Mouse (Mus musculus): ENCODE results near the gene Khdc4. TPM values are rescaled to one million over a fixed set of nuclear protein-coding genes. Genes with fewer than 3 reads are reported as not detected.
A peak's percentile ranks its signal among the peaks of the same experiment; 100 is the strongest.

Khdc4 gene
- polyA plus RNA-seq, 1 experiment from 2014 or later, result 18.8 TPM

DNA sequence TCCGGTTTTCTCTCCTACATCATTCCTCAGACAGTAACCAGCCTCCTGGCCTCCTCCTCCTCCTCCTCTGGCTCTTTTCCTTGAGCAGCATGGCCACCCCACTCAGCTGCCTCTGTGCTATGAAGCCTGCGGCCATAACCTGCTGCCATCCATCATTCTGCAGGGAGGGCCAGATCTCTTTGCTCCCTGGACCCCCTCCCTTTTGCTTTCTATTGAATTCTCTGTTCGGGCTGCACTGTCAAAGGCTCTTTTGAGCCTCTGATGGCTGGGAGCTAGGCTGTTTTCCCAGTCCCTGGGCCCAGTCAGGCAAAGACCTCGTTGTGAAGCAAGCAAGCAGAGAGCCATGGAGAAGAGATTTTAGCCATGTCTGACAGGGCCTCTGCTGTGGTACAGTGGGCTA, 70.7 kb downstream of the Khdc4 start:
- Histone ChIP-seq H3K9me3 (ENCODE audit: low read length) (no peaks in the 10 kb centered on the region), H3K27ac (ENCODE audit: low read depth) (no peak overlapping the region), H3K36me3 (replicated peaks; ENCODE audit: insufficient read depth, low read length) (no peaks in the 10 kb centered on the region), H3K27me3 (ENCODE audit: insufficient read depth, low read length) (no peaks in the 10 kb centered on the region), H3K4me2 (ENCODE audit: low read depth, low read length) (no peak overlapping the region), H3K9ac (replicated peaks) (no peak overlapping the region), H3K4me1 (ENCODE audit: insufficient read depth) (peaks cover 3% of the 10 kb centered on the region; the same call in 1 of the 2 replicates), H3K4me3 (ENCODE audit: low read depth, low read length) (no peak overlapping the region)
- DNase-seq, result no peak
- no peak for ATAC-seq
- 57% methylated on average over 4 of the region's 4 CpGs for WGBS (ENCODE audit: insufficient replicate concordance)
- TF ChIP-seq EP300 (IDR thresholded peaks at IDR 0.05; ENCODE audit: low read depth), result no peak
- no peak for TF ChIP-seq CTCF (IDR thresholded peaks at IDR 0.05; ENCODE audit: low read depth)

DNA sequence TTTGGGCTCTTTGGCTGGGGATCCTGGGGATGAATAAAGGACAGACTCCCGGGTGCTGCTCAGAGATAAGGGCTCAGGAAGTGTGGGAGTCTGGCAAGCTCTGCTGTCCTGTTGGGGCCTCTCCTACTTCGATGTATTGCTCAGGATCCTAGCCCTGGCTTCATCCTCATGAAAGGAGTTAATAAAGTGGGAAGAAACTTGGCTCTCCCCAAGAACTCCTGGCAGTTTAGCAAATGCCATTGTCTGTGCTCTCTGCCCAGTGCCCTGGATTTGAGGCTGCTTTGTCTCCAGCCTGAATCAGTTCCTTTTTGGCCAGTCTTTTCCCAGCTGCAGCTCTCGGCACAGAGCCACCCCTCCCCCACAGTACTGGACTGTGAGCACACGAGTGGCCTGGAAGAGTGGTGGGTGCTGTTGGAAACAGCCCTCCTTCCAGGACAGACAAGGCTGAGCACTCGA, 72.5 kb downstream of the Khdc4 start:
- H3K4me3 ChIP-seq (ENCODE audit: low read depth, low read length), result no peak overlapping the region
- 0 out of 2 replicates have a peak overlapping the region, but pooled peaks have one; percentile 6 for H3K9ac ChIP-seq (replicated peaks)
- H3K36me3 ChIP-seq (replicated peaks; ENCODE audit: insufficient read depth, low read length), result no peaks in the 10 kb centered on the region
- peak overlapping the region; percentile 25; the same call in 1 of the 2 replicates for H3K27ac ChIP-seq (ENCODE audit: low read depth)
- peaks cover 3% of the 10 kb centered on the region; the same call in 1 of the 2 replicates for H3K4me1 ChIP-seq (ENCODE audit: insufficient read depth)
- WGBS (ENCODE audit: insufficient replicate concordance), result 21% methylated on average over 5 of the region's 5 CpGs
- ATAC-seq, result peak; percentile 58
- TF ChIP-seq EP300 (IDR thresholded peaks at IDR 0.05; ENCODE audit: low read depth) (no peak), CTCF (IDR thresholded peaks at IDR 0.05; ENCODE audit: low read depth) (no peak)
- no peaks in the 10 kb centered on the region for H3K27me3 ChIP-seq (ENCODE audit: insufficient read depth, low read length)
- no peak for DNase-seq
- no peak overlapping the region for H3K4me2 ChIP-seq (ENCODE audit: low read depth, low read length)
- no peaks in the 10 kb centered on the region for H3K9me3 ChIP-seq (ENCODE audit: low read length)

DNA sequence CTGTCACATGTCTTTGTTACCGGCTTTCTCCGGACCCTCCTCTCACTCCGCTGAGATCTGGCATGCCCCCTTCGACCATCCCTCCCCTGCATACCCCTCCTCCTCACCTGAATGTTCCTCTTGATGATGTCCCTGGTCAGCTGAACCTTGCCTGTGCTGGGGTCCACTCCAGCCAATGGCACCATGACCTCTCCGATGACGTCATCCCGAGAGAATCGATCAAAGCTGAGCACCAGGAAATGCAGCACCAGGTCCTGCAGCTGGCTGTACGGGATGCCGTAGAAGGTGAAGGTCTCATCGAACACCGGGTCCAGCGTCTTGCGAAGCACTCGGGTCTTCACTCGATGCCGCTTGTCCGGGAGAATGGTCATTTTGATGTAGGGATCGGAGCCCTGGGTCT, 76.0 kb downstream of the Khdc4 start:
- H3K9ac ChIP-seq (replicated peaks), result no peak overlapping the region
- no peaks in the 10 kb centered on the region for H3K27me3 ChIP-seq (ENCODE audit: insufficient read depth, low read length)
- peak; percentile 21; the same call in 1 of the 2 replicates for ATAC-seq
- 0 out of 2 replicates have a peak, but pooled peaks cover 3% of the 10 kb centered on the region for H3K4me1 ChIP-seq (ENCODE audit: insufficient read depth)
- H3K36me3 ChIP-seq (replicated peaks; ENCODE audit: insufficient read depth, low read length), result no peaks in the 10 kb centered on the region
- peak; percentile 30 for DNase-seq
- H3K27ac ChIP-seq (ENCODE audit: low read depth), result no peak overlapping the region
- no peak overlapping the region for H3K4me3 ChIP-seq (ENCODE audit: low read depth, low read length)
- no peak overlapping the region for H3K4me2 ChIP-seq (ENCODE audit: low read depth, low read length)
- TF ChIP-seq EP300 (IDR thresholded peaks at IDR 0.05; ENCODE audit: low read depth) (no peak), CTCF (IDR thresholded peaks at IDR 0.05; ENCODE audit: low read depth) (no peak)
- H3K9me3 ChIP-seq (ENCODE audit: low read length), result no peaks in the 10 kb centered on the region
- 86% methylated on average over 19 of the region's 19 CpGs for WGBS (ENCODE audit: insufficient replicate concordance)

DNA sequence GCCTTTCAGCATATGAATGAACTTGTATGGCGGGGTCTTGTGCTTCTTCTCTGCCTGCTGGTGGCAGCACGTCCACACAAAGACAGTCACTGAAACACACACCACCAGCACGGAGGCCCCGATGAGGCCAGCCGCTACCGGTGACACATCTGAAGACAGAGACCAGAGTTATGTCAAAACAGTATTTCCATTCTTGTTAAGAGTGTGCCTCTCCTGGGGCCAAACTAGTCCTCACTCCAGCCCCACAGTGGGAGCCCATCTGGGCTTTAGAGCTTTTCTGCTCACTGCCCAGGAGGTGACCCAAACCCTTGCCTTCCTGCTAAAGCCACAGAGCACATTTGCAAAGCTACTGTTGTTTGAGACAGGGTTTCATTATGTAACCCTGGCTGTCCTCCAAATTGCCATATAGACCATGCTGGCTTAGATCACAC, 76.8 kb downstream of the Khdc4 start:
- Histone ChIP-seq H3K36me3 (replicated peaks; ENCODE audit: insufficient read depth, low read length) (no peaks in the 10 kb centered on the region), H3K4me3 (ENCODE audit: low read depth, low read length) (no peak overlapping the region), H3K4me1 (ENCODE audit: insufficient read depth) (0 out of 2 replicates have a peak, but pooled peaks cover 3% of the 10 kb centered on the region), H3K27me3 (ENCODE audit: insufficient read depth, low read length) (no peaks in the 10 kb centered on the region), H3K9ac (replicated peaks) (no peak overlapping the region), H3K27ac (ENCODE audit: low read depth) (no peak overlapping the region), H3K9me3 (ENCODE audit: low read length) (no peaks in the 10 kb centered on the region), H3K4me2 (ENCODE audit: low read depth, low read length) (no peak overlapping the region)
- WGBS (ENCODE audit: insufficient replicate concordance), result 52% methylated on average over 6 of the region's 6 CpGs
- ATAC-seq (no peak), DNase-seq (no peak)
- TF ChIP-seq CTCF (IDR thresholded peaks at IDR 0.05; ENCODE audit: low read depth) (peak; percentile 36), EP300 (IDR thresholded peaks at IDR 0.05; ENCODE audit: low read depth) (no peak)

Other genes with a start within 250 kb of the Khdc4 start
- gene Sema4a, start 224.6 kb upstream of the Khdc4 start, polyA plus RNA-seq (2015; fragmentation: Nextera tagmentation; extraction: Ambion mirVana), result 27.3 and 30.0 TPM in 2 replicates
- 68.4 and 73.4 TPM in 2 replicates for gene Lmna, start 175.8 kb upstream of the Khdc4 start, polyA plus RNA-seq (2015; fragmentation: Nextera tagmentation; extraction: Ambion mirVana)
- gene Mex3a, start 153.4 kb upstream of the Khdc4 start, polyA plus RNA-seq (2015; fragmentation: Nextera tagmentation; extraction: Ambion mirVana), result 0.37 and 0.51 TPM in 2 replicates
- 0.13 and 0.29 TPM in 2 replicates for gene Rab25, start 137.5 kb upstream of the Khdc4 start, polyA plus RNA-seq (2015; fragmentation: Nextera tagmentation; extraction: Ambion mirVana)
- 104 and 106 TPM in 2 replicates for gene Lamtor2, start 132.7 kb upstream of the Khdc4 start, polyA plus RNA-seq (2015; fragmentation: Nextera tagmentation; extraction: Ambion mirVana)
- 12.5 and 13.5 TPM in 2 replicates for gene Ubqln4, start 132.0 kb upstream of the Khdc4 start, polyA plus RNA-seq (2015; fragmentation: Nextera tagmentation; extraction: Ambion mirVana)
- gene Ssr2, start 109.9 kb upstream of the Khdc4 start, polyA plus RNA-seq (2015; fragmentation: Nextera tagmentation; extraction: Ambion mirVana), result 141 and 155 TPM in 2 replicates
- gene Arhgef2, start 79.8 kb upstream of the Khdc4 start, polyA plus RNA-seq (2015; fragmentation: Nextera tagmentation; extraction: Ambion mirVana), result 13.7 and 13.8 TPM in 2 replicates
- not detected in 2 replicates for gene Rxfp4, start 32.7 kb upstream of the Khdc4 start, polyA plus RNA-seq (2015; fragmentation: Nextera tagmentation; extraction: Ambion mirVana)
- gene Rit1, start 31.0 kb downstream of the Khdc4 start, polyA plus RNA-seq (2015; fragmentation: Nextera tagmentation; extraction: Ambion mirVana), result 25.6 and 26.3 TPM in 2 replicates
- 0.36 and 0.51 TPM in 2 replicates for gene Syt11, start 89.4 kb downstream of the Khdc4 start, polyA plus RNA-seq (2015; fragmentation: Nextera tagmentation; extraction: Ambion mirVana)
- 1.5 and 1.6 TPM in 2 replicates for gene Gon4l, start 149.4 kb downstream of the Khdc4 start, polyA plus RNA-seq (2015; fragmentation: Nextera tagmentation; extraction: Ambion mirVana)
- gene Msto1, start 228.2 kb downstream of the Khdc4 start, polyA plus RNA-seq (2015; fragmentation: Nextera tagmentation; extraction: Ambion mirVana), result 9.8 and 9.9 TPM in 2 replicates